Mouse (Mus musculus) neutrophil, adult 83 days (primary cell): Measurements from ENCODE around the gene Lrrc3b. TPM values are rescaled to one million over a fixed set of nuclear protein-coding genes. Genes with fewer than 3 reads are reported as not detected.

ENCODE experiments used
- total RNA-seq, 2 experiments: library from RNA; stranded (reverse); gene quantifications; one replicate each; pipeline ENCODE4 v1.2.4; 2023

Gene Lrrc3b
- total RNA-seq: not detected

DNA sequence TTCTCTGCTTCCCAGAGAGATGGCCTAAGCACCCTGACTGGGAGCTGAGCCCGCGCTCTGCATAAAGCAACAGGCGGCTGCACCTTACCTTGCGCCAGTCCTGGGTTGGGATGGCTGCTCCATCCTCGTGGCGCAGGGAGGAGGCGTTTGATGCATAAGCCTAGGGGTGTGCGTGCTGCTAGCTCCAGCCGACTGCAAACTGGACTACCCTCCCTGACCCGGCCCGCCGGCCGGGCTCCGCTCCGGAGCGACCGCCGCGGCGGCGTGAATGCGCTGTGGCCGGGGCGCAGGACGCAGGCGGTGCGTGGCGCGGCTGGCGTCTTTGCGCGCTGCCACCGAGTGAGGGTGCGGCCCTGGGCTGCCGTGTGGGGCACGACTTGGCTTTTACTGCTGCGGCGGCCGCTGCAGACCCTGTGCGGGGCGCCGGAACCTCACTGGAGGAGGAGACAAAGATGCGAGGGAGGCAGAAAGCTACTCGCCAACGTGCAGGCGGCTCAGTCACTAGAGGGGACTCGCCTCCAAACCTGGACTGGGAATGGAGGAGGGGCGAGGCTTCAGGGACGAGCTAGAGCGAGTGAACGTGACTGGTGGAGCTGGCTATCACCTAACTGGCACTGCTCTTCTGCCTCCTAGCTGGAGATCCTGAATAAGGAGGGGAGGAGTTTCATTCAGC lies at the start of gene Lrrc3b:
Gene Lrrc3b (minus strand): TSS at position 503 of the 673 bp plus-strand sequence.

